Mouse (Mus musculus): ENCODE results near the gene Bod1l. TPM values are rescaled to one million over a fixed set of nuclear protein-coding genes. Genes with fewer than 3 reads are reported as not detected.

Gene Bod1l
- total RNA-seq, 2 experiments from 2014 or later: 35.6 to 36.0 TPM

GRCm38 (mm10) chr5:41806176-41806575, 37.9 kb downstream of the Bod1l start:
- intact Hi-C loops (cut with DNase I): no loop called here
- no peak for DNase-seq (ENCODE audit: low spot score in 2 of 2)

- intact Hi-C loops (cut with DNase I): no loop called here
- peak in 1 of 2 experiments; percentile 13 for DNase-seq (ENCODE audit: low spot score in 2 of 2)
Observed at GRCm38 (mm10) chr5:41805085-41805484, 39.0 kb downstream of the Bod1l start.

GRCm38 (mm10) chr5:41804643-41805042, 39.5 kb downstream of the Bod1l start:
- DNase-seq (ENCODE audit: low spot score in 2 of 2): no peak
- intact Hi-C loops (cut with DNase I): no loop called here

- DNase-seq (ENCODE audit: low spot score in 2 of 2): no peak
- intact Hi-C loops (cut with DNase I): no loop called here
Observed at GRCm38 (mm10) chr5:41801622-41802021, 42.5 kb downstream of the Bod1l start.

GRCm38 (mm10) chr5:41794434-41794833, 49.7 kb downstream of the Bod1l start:
- DNase-seq (ENCODE audit: low spot score in 2 of 2): peak in 1 of 2 experiments; percentile 51

GRCm38 (mm10) chr5:41790517-41790916, 53.6 kb downstream of the Bod1l start:
- DNase-seq (ENCODE audit: low spot score in 2 of 2): no peak
- intact Hi-C loops (cut with DNase I): no loop called here

More at GRCm38 (mm10) chr5:41794434-41794833, 49.7 kb downstream of the Bod1l start:
- intact Hi-C loops (cut with DNase I): no loop called here

- intact Hi-C loops (cut with DNase I): no loop called here
- no peak for DNase-seq (ENCODE audit: low spot score in 2 of 2)
Observed at GRCm38 (mm10) chr5:41788877-41789276, 55.2 kb downstream of the Bod1l start.

GRCm38 (mm10) chr5:41781890-41782289, 62.2 kb downstream of the Bod1l start:
- no peak for DNase-seq (ENCODE audit: low spot score in 2 of 2)
- intact Hi-C loops (cut with DNase I): no loop called here

- intact Hi-C loops (cut with DNase I): no loop called here
- no peak for DNase-seq (ENCODE audit: low spot score in 2 of 2)
Observed at GRCm38 (mm10) chr5:41780026-41780425, 64.1 kb downstream of the Bod1l start.

- DNase-seq (ENCODE audit: low spot score in 2 of 2): no peak
- intact Hi-C loops (cut with DNase I): no loop called here
Observed at GRCm38 (mm10) chr5:41775728-41776127, 68.4 kb downstream of the Bod1l start.

- no peak for DNase-seq (ENCODE audit: low spot score in 2 of 2)
- intact Hi-C loops (cut with DNase I): no loop called here
Observed at GRCm38 (mm10) chr5:41775273-41775672, 68.8 kb downstream of the Bod1l start.

GRCm38 (mm10) chr5:41768382-41769040, 75.6 kb downstream of the Bod1l start:
- intact Hi-C loops (cut with DNase I): loop anchor here (1.0 to 2.0 kb wide), 2 partner anchors 644 to 718 kb away; no protein-coding TSS in a partner anchor
- peak; percentile 86 to 92 for DNase-seq (ENCODE audit: low spot score in 2 of 2)

GRCm38 (mm10) chr5:41767296-41768200, 76.6 kb downstream of the Bod1l start:
- intact Hi-C loops (cut with DNase I): loop anchor here (1.0 to 2.0 kb wide), 2 partner anchors 643 to 717 kb away; no protein-coding TSS in a partner anchor
- DNase-seq (ENCODE audit: low spot score in 2 of 2): no peak

GRCm38 (mm10) chr5:41766406-41767010, 77.6 kb downstream of the Bod1l start:
- DNase-seq (ENCODE audit: low spot score in 2 of 2): no peak
- intact Hi-C loops (cut with DNase I): no loop called here

GRCm38 (mm10) chr5:41765626-41766405, 78.3 kb downstream of the Bod1l start:
- DNase-seq (ENCODE audit: low spot score in 2 of 2): no peak
- intact Hi-C loops (cut with DNase I): no loop called here

GRCm38 (mm10) chr5:41763731-41764721, 80.1 kb downstream of the Bod1l start, which contains the start of gene Nkx3-2:
Gene Nkx3-2, minus strand, starts transcription at chr5:41764501.
- intact Hi-C loops (cut with DNase I): no loop called here
- DNase-seq (ENCODE audit: low spot score in 2 of 2): no peak

GRCm38 (mm10) chr5:41762947-41763730, 81.0 kb downstream of the Bod1l start:
- no peak for DNase-seq (ENCODE audit: low spot score in 2 of 2)
- intact Hi-C loops (cut with DNase I): no loop called here
